Mouse (Mus musculus): ENCODE data around the gene Ankar.

DNA sequence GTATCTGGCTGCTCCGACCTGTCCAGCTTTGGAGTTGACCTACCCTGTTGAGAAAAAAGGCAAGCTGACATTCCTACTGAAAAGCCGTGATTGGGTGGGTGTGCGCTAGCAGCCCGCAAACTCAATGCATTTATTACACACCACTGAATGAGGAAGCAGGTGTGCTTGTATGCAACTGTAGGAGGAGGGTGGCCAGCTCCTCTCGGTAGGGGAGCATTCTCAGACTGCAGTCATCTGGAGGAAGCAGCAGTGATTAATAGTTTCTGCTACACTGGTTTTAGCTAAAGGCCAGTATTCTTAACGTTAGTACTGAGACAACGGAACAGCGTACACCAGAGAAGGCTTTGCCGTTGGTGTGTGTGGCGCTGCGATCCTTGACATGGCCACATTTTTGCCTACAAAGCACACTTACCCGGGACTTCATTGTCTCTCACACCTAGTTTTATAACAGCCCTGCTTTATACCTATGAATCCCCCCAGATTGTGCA, 94.1 kb downstream of the Ankar start:
- TF ChIP-seq CTCF (IDR thresholded peaks at IDR 0.05; ENCODE audit: insufficient read depth, low read length) (no peak), POLR2A (IDR thresholded peaks at IDR 0.05; ENCODE audit: borderline replicate concordance, extremely low read depth, low read depth, low read length) (no peak)
